Mouse (Mus musculus) midbrain, postnatal 0 days (tissue): ENCODE data around the gene Tmtc3. TPM values are rescaled to one million over a fixed set of nuclear protein-coding genes. Genes with fewer than 3 reads are reported as not detected.
A peak's percentile ranks its signal among the peaks of the same experiment; 100 is the strongest.

Experiments
- ATAC-seq: fragments of 200-750 bp; cut with Nextera tagmentation; 2 replicates; pipeline ENCODE4 v1.8.0; 2017; ENCODE audit warnings: moderate number of reproducible peaks, mild to moderate bottlenecking, moderate TSS enrichment, moderate library complexity; ENCODE audit not compliant: low FRiP score
- DNase-seq: peaks from one replicate; pipeline ENCODE4 v3.0.0-alpha.2; 2015; ENCODE audit warnings: low spot score
- H3K27ac ChIP-seq: fragments of 300-500 bp; sonication (generic); 2 replicates; pipeline ENCODE4 v1.5.1; 2014; ENCODE audit warnings: low read depth, mild to moderate bottlenecking, low read length, mixed read lengths
- H3K27me3 ChIP-seq: fragments of 300-500 bp; sonication (generic); 2 replicates; pipeline ENCODE4 v1.6.1; 2014; ENCODE audit warnings: low read length, control low read depth, mixed read lengths; ENCODE audit not compliant: insufficient read depth
- H3K36me3 ChIP-seq: fragments of 300-500 bp; sonication (generic); 2 replicates; pipeline ENCODE4 v1.6.1; 2014; ENCODE audit warnings: low read length, control low read depth, mixed read lengths; ENCODE audit not compliant: insufficient read depth
- H3K4me1 ChIP-seq: fragments of 300-500 bp; sonication (generic); 2 replicates; pipeline ENCODE4 v1.6.1; 2014; ENCODE audit warnings: mild to moderate bottlenecking, control low read depth, antibody characterized with exemption, low read length, mixed read lengths; ENCODE audit not compliant: insufficient read depth
- H3K4me2 ChIP-seq: fragments of 300-500 bp; sonication (generic); 2 replicates; pipeline ENCODE4 v1.6.1; 2014; ENCODE audit warnings: low read depth, mild to moderate bottlenecking, low read length, mixed read lengths; ENCODE audit not compliant: poor library complexity, severe bottlenecking
- H3K4me3 ChIP-seq: fragments of 300-500 bp; sonication (generic); 2 replicates; pipeline ENCODE4 v1.5.1; 2014; ENCODE audit warnings: low read depth, mild to moderate bottlenecking, low read length, moderate library complexity
- H3K9ac ChIP-seq: fragments of 300-500 bp; sonication (generic); replicated peaks from 2 replicates; pipeline ENCODE4 v1.6.1; 2014; ENCODE audit warnings: mild to moderate bottlenecking, low read length, moderate library complexity, mixed read lengths; ENCODE audit not compliant: poor library complexity, severe bottlenecking
- H3K9me3 ChIP-seq: fragments of 300-500 bp; sonication (generic); 2 replicates; pipeline ENCODE4 v1.6.1; 2016; ENCODE audit warnings: low read length, control low read depth
- CTCF ChIP-seq: IDR thresholded peaks from 2 replicates; pipeline ENCODE4 v1.5.1; 2016; ENCODE audit warnings: antibody characterized with exemption, mild to moderate bottlenecking
- WGBS: fragments of 180-500 bp; shearing (Covaris S2); extraction: QIAGEN DNeasy Blood & Tissue Kit; methylation state at CpG from one replicate; pipeline ENCODE4 v1.1.7; 2014; 5-methylcytosine and 5-hydroxymethylcytosine counted together
- polyA plus RNA-seq: library from polyadenylated mRNA; unstranded; fragments of >200 nt; fragmentation: Nextera tagmentation; extraction: Ambion mirVana; gene quantifications from 2 replicates; pipeline ENCODE4 v1.2.1, GENCODE M21; 2015
- total RNA-seq: library from RNA; depleted of rRNA; stranded (reverse); fragments of >200 nt; gene quantifications from 2 replicates; pipeline ENCODE4 v1.2.3, GENCODE M21; 2014

The Tmtc3 gene
- total and polyA plus RNA-seq, 2 experiments from 2014 or later = 6.2 to 20.1 TPM

DNA sequence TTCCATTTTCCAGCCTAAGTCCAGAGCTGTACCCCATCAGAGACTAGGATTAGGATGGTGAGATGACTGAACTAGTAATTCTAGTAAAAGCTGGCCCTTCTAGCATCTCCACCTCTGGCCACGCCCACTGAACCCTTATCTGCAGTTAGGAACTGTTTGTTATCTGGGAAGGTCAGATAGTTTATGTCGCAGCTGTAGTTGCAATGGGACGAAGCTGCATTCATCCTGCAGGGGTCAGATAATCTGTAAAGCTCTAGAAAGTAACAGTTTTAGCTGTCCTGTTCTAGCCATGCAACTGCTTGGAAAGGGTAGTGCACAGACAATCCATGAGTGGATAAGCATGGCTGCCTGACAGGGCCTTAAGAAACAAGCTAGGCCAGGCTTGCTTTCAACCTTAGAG lies 11.2 kb upstream of the Tmtc3 start:
- 91% methylated on average over 3 of the region's 3 CpGs for WGBS
- Histone ChIP-seq H3K27ac (no peak overlapping the region), H3K9ac (no peak overlapping the region), H3K4me2 (no peak overlapping the region), H3K36me3 (peaks cover 21% of the 10 kb centered on the region), H3K27me3 (no peaks in the 10 kb centered on the region), H3K4me3 (no peak overlapping the region), H3K9me3 (no peaks in the 10 kb centered on the region), H3K4me1 (no peaks in the 10 kb centered on the region)
- DNase-seq (no peak), ATAC-seq (no peak)
- no peak for TF ChIP-seq CTCF

DNA sequence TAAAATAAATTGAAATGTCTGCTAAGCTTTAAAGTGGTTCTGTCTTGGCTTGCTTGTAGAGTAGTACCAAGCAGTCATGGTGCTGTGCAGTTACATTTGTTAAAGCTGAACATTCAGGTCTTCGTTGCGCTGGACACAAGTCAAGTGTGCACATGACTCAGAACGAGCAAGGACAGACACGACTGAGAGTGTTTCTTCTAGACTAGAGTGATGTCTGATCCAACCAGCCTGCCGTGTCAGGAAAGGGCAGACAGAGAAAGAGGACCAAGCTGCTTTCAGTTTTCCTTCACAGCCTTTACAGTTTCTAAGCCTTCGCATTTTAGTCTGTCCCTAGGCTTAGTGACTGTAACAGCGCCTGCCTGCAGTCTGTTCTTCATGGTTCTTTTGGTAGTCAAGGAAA lies 4.8 kb upstream of the Tmtc3 start:
- H3K4me2 ChIP-seq = no peak overlapping the region
- no peaks in the 10 kb centered on the region for H3K9me3 ChIP-seq
- ATAC-seq (no peak), DNase-seq (no peak)
- H3K4me3 ChIP-seq = no peak overlapping the region
- WGBS = 95% methylated on average over 7 of the region's 7 CpGs
- no peak overlapping the region for H3K27ac ChIP-seq
- H3K27me3 ChIP-seq = no peaks in the 10 kb centered on the region
- no peak for TF ChIP-seq CTCF
- no peaks in the 10 kb centered on the region for H3K4me1 ChIP-seq
- H3K9ac ChIP-seq = no peak overlapping the region
- peaks cover 14% of the 10 kb centered on the region for H3K36me3 ChIP-seq

DNA sequence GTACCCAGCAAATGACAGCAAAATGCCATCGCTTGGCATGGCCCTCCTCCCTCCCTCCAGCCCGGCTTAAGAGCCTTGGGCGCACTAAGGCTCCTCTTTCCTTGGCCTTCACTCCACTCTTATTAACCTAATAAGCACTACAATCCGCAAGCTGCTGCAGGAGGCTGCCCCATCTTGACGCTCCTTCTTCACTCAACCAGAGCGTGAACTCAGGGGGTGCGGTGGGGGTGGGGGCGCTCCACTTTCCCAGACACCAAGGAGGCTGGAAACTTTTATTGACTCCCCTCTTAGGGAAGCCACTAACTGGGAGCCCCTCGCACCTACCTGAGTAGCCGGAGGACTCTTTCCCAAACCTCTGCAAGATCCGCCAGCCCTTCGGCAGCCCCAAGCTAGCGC lies 451 bp downstream of the Tmtc3 start:
- Histone ChIP-seq H3K36me3 (no peaks in the 10 kb centered on the region), H3K4me3 (peak overlapping the region; percentile 88), H3K4me2 (peak overlapping the region; percentile 88), H3K4me1 (no peaks in the 10 kb centered on the region), H3K9me3 (no peaks in the 10 kb centered on the region), H3K27me3 (no peaks in the 10 kb centered on the region), H3K9ac (peak overlapping the region; percentile 73), H3K27ac (peak overlapping the region; percentile 68)
- WGBS = 1% methylated on average over 13 of the region's 13 CpGs
- ATAC-seq (no peak; the same call in 1 of the 2 replicates), DNase-seq (peak; percentile 29)
- no peak for TF ChIP-seq CTCF

DNA sequence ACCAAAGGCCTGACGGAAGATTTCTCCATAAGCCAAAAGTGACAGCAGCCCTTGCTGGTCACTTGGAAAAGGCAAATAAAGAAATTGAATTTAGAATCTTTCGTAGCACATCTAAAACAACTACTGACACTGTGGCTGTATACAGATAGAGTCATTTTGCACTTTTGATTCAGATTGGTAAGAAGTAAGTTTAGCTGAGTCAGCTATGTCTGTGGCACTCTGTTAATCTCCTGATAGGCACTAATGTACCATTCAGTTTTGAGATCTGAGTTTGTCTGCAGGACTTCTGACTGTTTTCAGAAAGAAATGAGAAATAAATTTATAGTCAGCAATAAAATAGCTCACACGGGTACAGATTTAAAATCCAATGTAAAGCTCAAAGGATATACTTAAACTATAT lies 7.6 kb downstream of the Tmtc3 start:
- DNase-seq (no peak), ATAC-seq (no peak)
- no peak overlapping the region for H3K9ac ChIP-seq
- no peak for TF ChIP-seq CTCF
- H3K9me3 ChIP-seq = no peaks in the 10 kb centered on the region
- H3K4me1 ChIP-seq = no peaks in the 10 kb centered on the region
- no peak overlapping the region for H3K27ac ChIP-seq
- H3K36me3 ChIP-seq = peaks cover 3% of the 10 kb centered on the region; the same call in 1 of the 2 replicates
- H3K27me3 ChIP-seq = no peaks in the 10 kb centered on the region
- H3K4me3 ChIP-seq = no peak overlapping the region
- no peak overlapping the region for H3K4me2 ChIP-seq
- 86% methylated on average over 3 of the region's 3 CpGs for WGBS

DNA sequence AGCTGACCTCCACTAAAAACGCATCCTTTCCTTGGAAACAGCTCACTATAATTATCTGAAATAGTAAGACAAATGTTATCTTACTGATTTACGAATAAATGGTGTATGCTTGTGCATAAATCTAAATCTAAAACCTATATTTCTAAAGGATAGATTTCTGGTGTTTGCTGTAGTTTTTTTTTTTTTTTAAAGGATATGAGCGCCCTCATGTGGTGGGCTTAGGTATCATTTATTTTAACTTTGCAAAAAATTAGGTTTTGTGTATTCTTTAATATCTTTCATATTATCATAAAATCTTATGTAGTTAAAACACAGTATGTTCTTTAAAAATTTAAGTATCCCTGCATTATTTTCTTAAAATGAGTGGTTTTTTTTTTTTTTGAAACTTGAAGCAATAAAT lies 12.1 kb downstream of the Tmtc3 start:
- no peaks in the 10 kb centered on the region for H3K9me3 ChIP-seq
- no peak for ATAC-seq

DNA sequence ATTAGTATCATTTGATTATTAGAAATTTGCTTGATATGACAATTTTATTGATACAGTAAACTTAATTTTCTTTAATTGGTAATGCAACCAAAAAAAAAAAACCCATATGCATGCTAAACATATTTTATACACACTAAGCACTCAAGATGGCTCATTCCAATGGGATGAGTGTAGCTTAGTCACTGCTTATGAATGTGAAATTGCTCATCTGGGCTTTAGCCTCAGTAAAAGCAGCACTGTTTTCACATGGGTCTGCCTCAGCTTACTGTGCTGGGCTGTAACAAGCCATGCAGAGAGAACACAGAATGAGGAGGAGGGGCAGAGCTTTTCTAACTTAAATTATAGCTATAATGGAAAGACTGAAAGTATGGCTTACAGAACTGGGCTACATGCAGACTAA lies 26.6 kb downstream of the Tmtc3 start:
- Histone ChIP-seq H3K27ac (no peak overlapping the region), H3K4me1 (no peaks in the 10 kb centered on the region), H3K4me3 (no peak overlapping the region), H3K9ac (no peak overlapping the region), H3K27me3 (no peaks in the 10 kb centered on the region), H3K4me2 (no peak overlapping the region), H3K9me3 (no peaks in the 10 kb centered on the region), H3K36me3 (peaks cover 15% of the 10 kb centered on the region)
- no peak for TF ChIP-seq CTCF
- DNase-seq = no peak
- no peak for ATAC-seq

More for the DNA sequence above, 12.1 kb downstream of the Tmtc3 start:
- WGBS = 50% methylated on average over 3 of the region's 3 CpGs
- Histone ChIP-seq H3K27me3 (no peaks in the 10 kb centered on the region), H3K4me1 (no peaks in the 10 kb centered on the region), H3K9ac (no peak overlapping the region), H3K4me2 (no peak overlapping the region), H3K36me3 (peaks cover 10% of the 10 kb centered on the region; the same call in 1 of the 2 replicates), H3K27ac (no peak overlapping the region), H3K4me3 (no peak overlapping the region)
- DNase-seq = no peak
- peak; percentile 66 for TF ChIP-seq CTCF
